Mouse (Mus musculus) urinary bladder, adult 18-20 months (tissue): Measurements from ENCODE around the gene Cel.
A peak's percentile ranks its signal among the peaks of the same experiment; 100 is the strongest.

ENCODE experiments used
- DNase-seq, 2 experiments: peaks; one replicate each; pipeline ENCODE4 v3.0.0; 2022; ENCODE audit warnings: low spot score in 2 of 2, mixed read lengths in 2 of 2

Cel gene

GRCm38 (mm10) chr2:28537634-28537920 is 25.6 kb downstream of the Cel start:
- DNase-seq = no peak

GRCm38 (mm10) chr2:28536766-28537633 is 26.2 kb downstream of the Cel start:
- DNase-seq = peak in 1 of 2 experiments; percentile 71

GRCm38 (mm10) chr2:28536166-28536565 is 27.0 kb downstream of the Cel start:
- no peak for DNase-seq

GRCm38 (mm10) chr2:28535650-28536049 is 27.6 kb downstream of the Cel start:
- DNase-seq = no peak

DNA sequence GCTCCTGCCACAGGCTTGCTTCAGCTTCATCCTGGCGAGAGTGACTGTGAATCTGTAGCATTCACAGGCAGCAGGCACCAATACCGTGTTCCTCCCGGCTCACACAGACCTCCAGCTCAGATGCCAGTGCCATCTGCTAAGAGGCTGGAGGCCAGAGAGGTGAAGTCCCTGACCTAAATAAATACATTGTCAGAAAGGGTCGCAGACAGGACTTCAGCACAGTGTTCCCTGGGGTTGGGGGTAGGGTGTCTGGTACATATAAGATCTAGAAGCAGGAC is 28.0 kb downstream of the Cel start:
- DNase-seq = no peak

- DNase-seq = no peak
These were observed 28.6 kb downstream of the Cel start for GRCm38 (mm10) chr2:28534436-28535262.

- DNase-seq = no peak
These were observed 29.2 kb downstream of the Cel start for GRCm38 (mm10) chr2:28533901-28534435.

DNA sequence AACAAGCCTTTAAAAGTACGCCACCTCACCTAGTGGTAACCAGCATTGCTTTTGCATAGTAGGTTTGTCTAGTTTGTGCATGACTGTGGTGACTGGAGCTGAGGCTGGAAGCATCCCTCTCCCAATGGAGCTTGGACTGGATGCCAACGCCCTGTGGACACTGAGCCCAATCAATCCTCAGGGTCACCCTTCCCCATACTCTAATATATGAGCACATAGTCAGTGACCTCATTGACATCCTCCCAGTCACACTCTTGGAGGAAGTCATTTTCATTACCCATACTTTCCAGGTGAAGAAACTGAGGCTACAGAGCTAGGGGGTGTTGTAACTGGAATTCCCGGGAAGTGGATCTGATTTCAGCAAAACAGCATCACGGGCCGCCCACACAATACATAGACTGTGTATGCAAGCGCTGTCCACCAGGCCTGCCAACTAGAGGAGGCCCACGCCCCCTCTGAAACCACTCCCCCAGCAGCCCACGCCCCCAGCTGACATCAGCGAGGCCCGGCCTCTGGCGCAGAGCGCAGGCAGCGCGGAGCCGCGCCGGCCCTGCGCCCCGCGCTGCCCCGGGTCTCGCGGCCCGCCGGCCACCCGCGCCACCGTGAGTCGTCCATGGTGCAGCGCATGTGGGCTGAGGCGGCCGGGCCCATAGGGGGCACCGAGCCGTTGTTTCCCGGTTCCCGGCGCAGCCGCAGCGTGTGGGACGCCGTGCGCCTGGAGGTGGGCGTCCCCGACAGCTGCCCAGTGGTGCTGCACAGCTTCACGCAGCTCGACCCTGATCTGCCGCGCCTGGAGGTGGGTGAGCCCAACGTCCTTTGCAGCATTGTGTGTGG is 30.0 kb downstream of the Cel start:
- DNase-seq = peak; percentile 87 to 89

GRCm38 (mm10) chr2:28530311-28530710 is 32.9 kb downstream of the Cel start:
- DNase-seq = no peak

DNA sequence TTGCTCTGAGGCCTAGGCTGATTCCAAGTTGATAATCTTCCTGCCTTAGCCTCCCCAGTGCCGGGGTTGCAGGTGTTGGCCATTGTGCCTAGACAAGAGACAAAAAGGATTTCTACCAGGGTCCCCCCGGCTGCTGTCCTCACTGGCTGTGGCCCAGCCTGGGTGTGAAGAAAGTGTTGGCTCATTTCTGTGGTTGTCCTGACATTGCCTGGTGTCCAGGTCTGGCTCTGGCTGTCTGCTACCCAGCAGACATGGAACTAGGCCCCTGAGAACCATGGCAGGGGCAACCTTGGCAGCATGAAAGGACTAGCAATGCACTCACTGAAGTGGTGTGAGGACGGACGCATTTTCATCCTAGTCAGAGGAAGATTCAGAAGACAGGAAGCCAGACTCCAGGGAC is 33.3 kb downstream of the Cel start:
- DNase-seq = no peak

DNA sequence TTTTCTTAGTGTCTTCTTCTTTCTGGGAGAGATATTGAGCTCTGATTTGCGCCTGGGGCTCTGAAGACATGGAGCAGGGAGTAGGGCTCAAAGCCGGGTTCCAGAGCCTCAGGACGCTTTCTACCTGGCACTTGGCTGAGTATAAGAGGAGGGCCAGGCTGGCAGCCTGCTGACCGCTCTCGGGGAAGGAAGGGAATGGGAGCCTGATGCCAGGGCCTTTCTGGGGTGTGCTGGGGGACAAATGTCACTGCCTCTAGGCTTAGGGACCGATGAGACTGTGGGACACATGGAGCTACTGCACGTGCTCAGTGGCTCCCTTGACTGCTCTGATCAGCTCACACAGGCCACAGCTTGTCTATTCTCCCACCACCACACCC is 34.9 kb downstream of the Cel start:
- no peak for DNase-seq

DNA sequence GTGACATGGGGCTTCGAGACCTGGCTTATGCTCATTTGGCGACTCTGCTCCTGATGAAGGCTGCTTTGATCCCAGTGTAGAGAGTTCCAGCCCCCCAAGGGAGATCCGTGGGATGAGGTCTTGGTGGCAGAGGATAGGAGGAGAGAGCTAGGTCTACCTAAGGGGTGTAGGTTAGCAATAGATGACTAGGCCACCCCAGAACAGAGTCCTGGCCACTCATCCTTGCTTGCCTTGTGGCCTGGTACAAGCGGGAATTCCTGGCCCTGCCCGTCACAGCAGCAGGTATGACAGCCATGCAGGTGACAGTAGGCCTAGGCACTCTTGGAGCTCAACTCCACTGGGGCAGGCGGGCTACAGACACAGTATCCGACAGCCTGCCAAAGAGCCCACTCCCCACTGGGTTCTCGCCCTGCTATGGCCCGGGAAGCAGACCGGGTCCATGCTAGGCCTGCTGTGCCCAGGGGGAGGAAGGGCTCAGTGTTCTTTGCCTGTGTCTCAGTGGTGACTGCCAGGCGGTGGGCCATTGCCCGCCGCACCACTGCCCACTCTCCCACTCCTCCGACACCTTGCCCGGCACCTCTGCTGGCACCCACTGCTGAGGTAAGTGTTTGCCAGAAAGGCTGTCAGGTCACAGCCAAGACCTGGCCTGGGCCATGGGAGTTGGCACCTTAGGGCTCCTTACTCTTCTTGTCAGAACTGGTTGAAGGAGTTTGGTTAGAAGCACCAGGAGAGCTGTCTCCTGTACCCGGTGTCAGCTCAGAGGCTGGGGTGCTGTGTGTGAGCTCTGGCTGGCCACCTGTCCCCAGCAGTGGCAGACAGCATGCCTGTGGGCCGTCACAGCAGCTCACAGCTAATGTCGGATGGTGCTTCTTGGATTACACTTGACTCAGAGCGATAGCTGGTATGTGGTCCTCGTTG is 35.5 kb downstream of the Cel start:
- no peak for DNase-seq

DNA sequence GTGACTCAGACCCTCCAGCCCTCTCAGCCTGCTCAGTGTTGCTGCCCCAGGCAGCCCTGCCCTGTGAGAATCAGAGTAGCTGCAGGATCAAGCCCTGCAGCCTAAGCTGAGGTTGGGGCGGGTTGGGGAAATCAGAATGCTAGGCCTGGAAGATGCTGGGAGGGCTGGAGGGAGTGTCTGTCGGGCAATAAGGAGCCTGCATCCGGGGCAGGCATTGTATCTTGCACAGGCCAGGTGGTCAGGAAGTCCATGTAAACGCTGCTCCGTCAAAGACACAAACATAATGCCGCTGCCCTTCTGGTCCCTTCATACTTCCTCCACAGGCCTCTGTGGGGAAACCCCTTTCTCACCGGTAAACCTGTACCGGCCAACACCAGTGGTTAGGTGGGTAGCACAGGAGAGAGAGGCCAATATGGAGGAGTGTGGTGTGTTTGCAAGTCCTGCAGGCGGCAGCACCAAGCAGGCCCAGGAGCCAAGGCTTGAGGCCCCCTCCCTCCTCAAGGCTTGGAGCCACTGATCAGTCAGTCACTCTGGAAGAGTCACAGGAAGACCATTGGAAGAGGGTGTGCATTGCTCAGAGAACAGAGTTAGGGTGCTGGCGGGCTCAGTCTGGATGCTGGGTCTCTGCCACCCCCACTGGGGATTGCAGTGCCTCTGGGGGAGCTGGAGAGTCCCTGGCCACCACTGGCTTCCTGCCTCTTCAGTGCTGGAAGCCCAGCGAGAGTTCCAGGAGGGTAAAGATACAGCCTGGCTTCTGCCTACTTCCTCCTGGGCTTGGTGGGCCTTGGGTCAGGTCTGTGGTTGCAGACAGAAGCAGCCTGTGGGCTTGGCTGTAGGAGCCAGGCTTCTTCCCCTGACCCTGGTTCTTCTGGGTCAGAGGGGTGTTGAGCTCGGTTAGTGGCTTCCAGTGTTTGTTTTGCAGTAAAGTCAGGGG is 37.0 kb downstream of the Cel start:
- no peak for DNase-seq

DNA sequence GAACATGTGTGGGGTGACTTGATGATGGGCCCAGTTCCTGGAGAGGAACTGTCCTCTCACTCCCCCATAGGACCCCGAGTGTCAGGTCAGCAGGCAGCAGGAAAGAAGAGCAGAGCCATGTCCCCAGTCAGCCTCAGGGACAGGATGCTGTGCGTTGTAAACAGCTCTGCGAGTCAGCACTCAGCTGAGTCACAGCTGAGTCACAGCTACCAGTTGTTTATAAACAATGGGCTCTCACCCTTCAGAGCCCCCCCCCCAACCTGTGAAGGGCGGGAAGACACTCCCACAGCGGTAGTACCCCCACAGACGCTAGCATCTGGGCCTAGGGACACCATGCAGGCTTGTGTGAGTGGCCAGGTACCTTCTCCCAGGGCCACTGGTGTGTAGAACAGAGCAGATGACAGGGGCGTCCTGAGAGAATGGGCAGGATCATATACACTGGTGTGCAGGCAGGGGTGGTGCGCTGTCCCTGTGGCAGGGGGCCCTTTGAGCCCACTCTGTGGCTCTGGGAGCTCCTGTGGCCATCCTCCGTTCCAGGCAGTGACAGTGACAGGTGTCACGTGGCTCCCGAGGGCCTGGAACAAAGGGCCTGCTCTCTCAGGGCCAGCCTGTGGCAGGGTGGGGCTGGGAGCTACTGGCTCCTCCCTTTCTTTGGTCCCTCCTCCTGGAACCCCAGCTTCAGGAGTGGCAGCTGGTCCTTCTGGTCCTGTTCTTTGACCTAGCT is 37.8 kb downstream of the Cel start:
- DNase-seq = peak; percentile 75 to 90

- DNase-seq = no peak
These were observed 38.8 kb downstream of the Cel start for GRCm38 (mm10) chr2:28524406-28524805.

- DNase-seq = peak; percentile 81 to 85
These were observed 39.5 kb downstream of the Cel start for GRCm38 (mm10) chr2:28523643-28524117.

- no peak for DNase-seq
These were observed 41.0 kb downstream of the Cel start for GRCm38 (mm10) chr2:28522166-28522565.

DNA sequence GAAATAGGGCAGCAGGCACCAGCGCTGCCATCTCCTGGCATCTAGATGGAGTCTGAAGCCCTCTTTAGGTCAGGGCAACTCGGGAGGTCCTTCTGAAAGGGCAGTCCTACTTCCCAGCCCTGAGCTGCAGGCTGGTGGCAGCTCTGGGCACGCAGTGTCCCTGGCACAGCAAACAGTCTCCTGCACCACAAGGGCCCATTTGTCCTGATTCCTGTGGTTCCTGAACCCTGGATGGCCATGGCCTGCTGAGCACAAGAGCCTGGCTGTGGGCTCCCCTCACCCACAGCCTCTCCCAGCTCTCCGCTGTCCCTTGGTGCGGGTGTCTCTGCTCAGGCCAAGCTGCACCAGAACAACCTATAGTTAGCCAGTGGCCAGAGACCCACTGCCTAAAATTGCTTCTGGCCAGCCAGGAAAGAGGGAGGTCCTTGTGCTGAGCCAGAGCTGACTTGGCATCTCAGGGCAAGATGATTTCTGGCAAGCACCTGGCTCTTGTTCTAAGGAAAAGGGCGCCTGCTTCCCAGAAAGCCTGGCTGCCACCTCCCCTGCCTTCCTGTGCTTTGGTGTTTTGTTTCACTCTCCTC is 41.5 kb downstream of the Cel start:
- DNase-seq = no peak

DNA sequence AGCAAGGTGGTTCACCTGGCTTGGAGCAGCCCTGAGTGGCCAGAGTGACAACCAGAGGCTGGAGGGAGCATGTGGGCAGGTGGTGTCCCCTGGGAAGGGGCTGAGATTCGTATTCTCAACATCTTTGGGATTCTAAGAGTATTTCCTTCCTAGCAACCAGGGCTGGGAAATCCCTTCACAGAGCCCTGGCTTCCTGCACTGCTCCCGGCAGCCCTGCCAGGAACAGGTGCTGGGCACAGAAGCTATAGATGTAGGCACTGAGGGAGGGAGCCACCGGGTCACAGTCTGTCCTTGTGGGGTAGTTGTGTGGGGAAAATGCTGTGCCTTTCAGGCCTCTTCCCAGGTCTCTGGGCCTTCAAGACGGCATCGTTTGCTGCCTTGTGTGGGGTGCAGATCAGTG is 42.6 kb downstream of the Cel start:
- no peak for DNase-seq
